Mouse (Mus musculus) stomach, embryonic 15.5 days (tissue): ENCODE data around the gene Zfp239. TPM values are rescaled to one million over a fixed set of nuclear protein-coding genes. Genes with fewer than 3 reads are reported as not detected.
"Not testable (repeated sequence)": the region's sequence is repeated elsewhere in the genome, so short reads cannot be mapped to it uniquely, and the experiment has no call there.

Experiments used
- ATAC-seq: fragments of 200-750 bp; cut with Nextera tagmentation; 2 replicates; pipeline ENCODE4 v1.8.0; 2017; ENCODE audit warnings: low read depth, moderate number of reproducible peaks, moderate TSS enrichment; ENCODE audit not compliant: insufficient read depth, low FRiP score
- H3K27ac ChIP-seq: fragments of 300-500 bp; sonication (generic); 2 replicates; pipeline ENCODE4 v1.5.1; 2015; ENCODE audit warnings: mild to moderate bottlenecking, inconsistent platforms
- H3K27me3 ChIP-seq: fragments of 300-500 bp; sonication (generic); replicated peaks from 2 replicates; pipeline ENCODE4 v1.6.1; 2015; ENCODE audit warnings: inconsistent platforms
- H3K36me3 ChIP-seq: fragments of 300-500 bp; sonication (generic); 2 replicates; pipeline ENCODE4 v1.6.1; 2015; ENCODE audit warnings: inconsistent platforms
- H3K4me1 ChIP-seq: fragments of 300-500 bp; sonication (generic); 2 replicates; pipeline ENCODE4 v1.6.1; 2015; ENCODE audit warnings: inconsistent platforms
- H3K4me2 ChIP-seq: fragments of 300-500 bp; sonication (generic); 2 replicates; pipeline ENCODE4 v1.6.1; 2015; ENCODE audit warnings: mild to moderate bottlenecking, inconsistent platforms
- H3K4me3 ChIP-seq: fragments of 300-500 bp; sonication (generic); replicated peaks from 2 replicates; pipeline ENCODE4 v1.5.1; 2015; ENCODE audit warnings: inconsistent platforms
- H3K9ac ChIP-seq: fragments of 300-500 bp; sonication (generic); 2 replicates; pipeline ENCODE4 v1.6.1; 2015; ENCODE audit warnings: inconsistent platforms
- H3K9me3 ChIP-seq: fragments of 300-500 bp; sonication (generic); 2 replicates; pipeline ENCODE4 v1.6.1; 2016; ENCODE audit warnings: inconsistent platforms
- WGBS: fragments of 180-500 bp; shearing (Covaris S2); methylation state at CpG from one replicate; pipeline ENCODE4 v1.1.7; 2015; 5-methylcytosine and 5-hydroxymethylcytosine counted together
- polyA plus RNA-seq: library from polyadenylated mRNA; unstranded; fragments of >200 nt; fragmentation: Nextera tagmentation; extraction: Ambion mirVana; gene quantifications from 2 replicates; pipeline ENCODE4 v1.2.1, GENCODE M21; 2015

The Zfp239 gene
- polyA plus RNA-seq = 6.0 and 6.4 TPM in 2 replicates

DNA sequence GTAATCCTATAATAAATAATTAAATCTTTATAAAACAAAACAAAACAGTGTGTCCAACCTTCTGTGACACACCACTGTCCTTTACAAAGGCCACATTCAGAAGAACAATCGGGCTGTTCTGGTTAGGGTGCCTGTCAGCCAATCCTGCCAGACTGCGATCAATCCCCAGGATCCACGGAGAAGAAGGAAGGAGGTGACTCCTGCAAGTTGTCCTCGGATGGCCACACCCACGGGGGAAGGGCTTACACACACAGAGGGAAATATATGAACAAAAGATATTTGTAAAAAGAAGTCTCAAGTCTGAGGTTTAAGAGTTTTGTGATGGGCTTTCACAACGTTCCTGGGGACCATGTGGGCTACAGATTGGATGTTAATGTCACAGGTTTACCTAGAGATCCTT, at the start of gene Zfp239:
TSS of gene Zfp239 (plus strand) at position 253 of the 400 bp plus-strand sequence.
- no peaks in the 10 kb centered on the region for H3K9me3 ChIP-seq
- no peaks in the 10 kb centered on the region for H3K36me3 ChIP-seq
- peak within 1 kb of the TSS; percentile 73 for H3K4me3 ChIP-seq
- H3K27me3 ChIP-seq = no peaks in the 10 kb centered on the region
- no peaks in the 10 kb centered on the region for H3K4me1 ChIP-seq
- 0 out of 2 replicates have a peak, but pooled peaks have one; percentile 28 for ATAC-seq
- 59% methylated on average over 6 of the region's 6 CpGs for WGBS
- H3K9ac ChIP-seq = peak within 1 kb of the TSS; percentile 40; the same call in 1 of the 2 replicates
- H3K27ac ChIP-seq = no peak within 1 kb of the TSS
- peak within 1 kb of the TSS; percentile 96 for H3K4me2 ChIP-seq

GRCm38 (mm10) chr6:117814681-117815080, 47.2 kb upstream of the Zfp239 start:
- H3K4me2 ChIP-seq = no peak overlapping the region
- no peaks in the 10 kb centered on the region for H3K36me3 ChIP-seq
- 0 out of 2 replicates have a peak, but pooled peaks cover 4% of the 10 kb centered on the region for H3K4me1 ChIP-seq
- no peak overlapping the region for H3K4me3 ChIP-seq
- no peak overlapping the region for H3K27ac ChIP-seq
- ATAC-seq = no peak
- no peaks in the 10 kb centered on the region for H3K27me3 ChIP-seq
- no peak overlapping the region for H3K9ac ChIP-seq
- no peaks in the 10 kb centered on the region for H3K9me3 ChIP-seq

GRCm38 (mm10) chr6:117817108-117817541, 44.8 kb upstream of the Zfp239 start:
- Histone ChIP-seq H3K4me2 (no peak overlapping the region), H3K9ac (no peak overlapping the region), H3K36me3 (no peaks in the 10 kb centered on the region), H3K27me3 (no peaks in the 10 kb centered on the region), H3K4me1 (no peaks in the 10 kb centered on the region), H3K9me3 (no peaks in the 10 kb centered on the region), H3K27ac (no peak overlapping the region), H3K4me3 (no peak overlapping the region)
- no peak for ATAC-seq
- WGBS = 34% methylated on average over 4 of the region's 5 CpGs

GRCm38 (mm10) chr6:117820327-117820726, 41.6 kb upstream of the Zfp239 start:
- Histone ChIP-seq H3K4me3 (no peak overlapping the region), H3K27ac (no peak overlapping the region), H3K4me1 (no peaks in the 10 kb centered on the region), H3K36me3 (no peaks in the 10 kb centered on the region), H3K4me2 (no peak overlapping the region), H3K27me3 (no peaks in the 10 kb centered on the region), H3K9me3 (no peaks in the 10 kb centered on the region), H3K9ac (no peak overlapping the region)
- 88% methylated on average over 14 of the region's 14 CpGs for WGBS
- no peak for ATAC-seq

- no peak overlapping the region for H3K4me3 ChIP-seq
- H3K4me2 ChIP-seq = no peak overlapping the region
- no peaks in the 10 kb centered on the region for H3K36me3 ChIP-seq
- no peak overlapping the region for H3K9ac ChIP-seq
- peak; percentile 27; the same call in 1 of the 2 replicates for ATAC-seq
- 10% methylated on average over 4 of the region's 4 CpGs for WGBS
- H3K27me3 ChIP-seq = no peaks in the 10 kb centered on the region
- H3K9me3 ChIP-seq = no peaks in the 10 kb centered on the region
- H3K4me1 ChIP-seq = no peaks in the 10 kb centered on the region
- H3K27ac ChIP-seq = no peak overlapping the region
These were observed 36.5 kb upstream of the Zfp239 start for GRCm38 (mm10) chr6:117825369-117825768.

DNA sequence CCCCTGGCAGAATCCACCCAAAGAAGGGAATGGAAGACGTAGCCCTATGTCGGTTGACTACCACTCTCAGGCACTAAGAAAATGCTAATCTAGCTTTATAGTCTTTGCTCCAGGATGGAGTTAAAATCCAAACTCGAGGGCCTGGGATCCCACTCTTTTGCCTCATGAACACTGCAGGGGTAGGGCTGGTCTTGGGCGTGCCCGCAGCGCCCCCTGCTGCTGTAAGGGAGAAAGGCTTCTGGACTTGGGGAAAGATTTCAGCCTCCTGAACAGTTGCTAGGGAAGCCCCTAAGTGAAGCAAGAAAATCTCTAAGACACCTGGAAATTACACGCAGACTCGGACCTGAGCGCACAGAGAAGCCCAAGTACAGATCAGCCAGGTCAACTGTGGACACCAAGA, 33.6 kb upstream of the Zfp239 start:
- Histone ChIP-seq H3K4me2 (no peak overlapping the region), H3K27ac (no peak overlapping the region), H3K9me3 (no peaks in the 10 kb centered on the region), H3K27me3 (no peaks in the 10 kb centered on the region), H3K4me1 (no peaks in the 10 kb centered on the region), H3K9ac (no peak overlapping the region), H3K4me3 (no peak overlapping the region), H3K36me3 (no peaks in the 10 kb centered on the region)
- ATAC-seq = no peak
- 16% methylated on average over 9 of the region's 9 CpGs for WGBS

DNA sequence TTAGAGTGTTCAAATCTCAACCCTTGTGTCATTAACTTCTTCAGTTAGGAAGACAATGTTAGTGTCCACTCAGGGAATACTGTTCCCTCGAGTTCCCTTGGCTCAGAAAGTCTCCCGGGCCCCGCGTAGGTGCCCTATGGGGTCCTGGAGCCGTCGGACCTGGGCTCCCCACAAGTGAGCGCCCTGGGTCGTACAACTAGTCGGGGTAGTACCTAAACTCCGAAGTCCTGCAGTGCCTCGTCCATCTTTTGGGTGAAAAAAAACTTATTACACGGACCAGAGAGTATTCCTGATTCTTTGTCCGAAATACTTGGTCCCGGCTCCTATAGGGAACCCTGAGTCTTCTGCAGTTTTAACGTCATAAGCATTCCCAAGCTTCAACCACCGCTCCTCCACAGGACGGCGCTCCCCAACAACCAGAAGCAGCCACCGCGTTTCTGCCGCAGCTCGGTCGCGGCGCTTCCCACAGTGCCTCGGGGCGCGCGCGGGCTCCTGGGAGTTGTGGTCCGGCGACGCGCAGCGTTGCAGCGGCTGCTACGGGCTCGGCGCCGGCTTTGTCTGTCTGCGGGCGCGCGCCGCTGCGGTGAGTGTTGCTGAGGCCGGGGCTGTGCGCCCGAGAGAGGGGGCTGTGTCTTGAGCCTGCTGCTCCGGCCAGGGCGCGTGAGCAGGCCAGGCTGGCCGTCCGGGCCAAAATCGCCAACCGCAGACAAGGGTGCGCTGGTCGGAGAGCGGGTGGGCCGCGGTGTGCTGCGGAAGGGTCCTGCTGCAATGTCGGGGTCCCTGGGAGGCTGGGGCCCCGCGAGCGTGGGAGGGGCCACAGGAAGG, 21.0 kb upstream of the Zfp239 start, which contains the start of gene Zfp637:
TSS of gene Zfp637 (plus strand) at position 495 of the 825 bp plus-strand sequence.
- peak within 1 kb of the TSS; percentile 95 for H3K9ac ChIP-seq
- no peaks in the 10 kb centered on the region for H3K27me3 ChIP-seq
- under 1% methylated on average over 66 of the region's 66 CpGs for WGBS
- no peaks in the 10 kb centered on the region for H3K9me3 ChIP-seq
- H3K36me3 ChIP-seq = peaks cover 27% of the 10 kb centered on the region
- H3K4me3 ChIP-seq = peak within 1 kb of the TSS; percentile 86
- peak within 1 kb of the TSS; percentile 91 for H3K27ac ChIP-seq
- ATAC-seq = peak; percentile 94
- peak within 1 kb of the TSS; percentile 92 for H3K4me2 ChIP-seq
- peaks cover 4% of the 10 kb centered on the region; the same call in 1 of the 2 replicates for H3K4me1 ChIP-seq

- WGBS = 8% methylated on average over 12 of the region's 12 CpGs
- no peaks in the 10 kb centered on the region for H3K9me3 ChIP-seq
- no peak; the same call in 1 of the 2 replicates for ATAC-seq
- H3K4me3 ChIP-seq = peak overlapping the region; percentile 86
- H3K27ac ChIP-seq = peak overlapping the region; percentile 91
- peak overlapping the region; percentile 92 for H3K4me2 ChIP-seq
- H3K27me3 ChIP-seq = no peaks in the 10 kb centered on the region
- peaks cover 33% of the 10 kb centered on the region for H3K36me3 ChIP-seq
- H3K4me1 ChIP-seq = peaks cover 4% of the 10 kb centered on the region; the same call in 1 of the 2 replicates
- H3K9ac ChIP-seq = peak overlapping the region; percentile 95
These were observed 20.4 kb upstream of the Zfp239 start for GRCm38 (mm10) chr6:117841511-117841955.

DNA sequence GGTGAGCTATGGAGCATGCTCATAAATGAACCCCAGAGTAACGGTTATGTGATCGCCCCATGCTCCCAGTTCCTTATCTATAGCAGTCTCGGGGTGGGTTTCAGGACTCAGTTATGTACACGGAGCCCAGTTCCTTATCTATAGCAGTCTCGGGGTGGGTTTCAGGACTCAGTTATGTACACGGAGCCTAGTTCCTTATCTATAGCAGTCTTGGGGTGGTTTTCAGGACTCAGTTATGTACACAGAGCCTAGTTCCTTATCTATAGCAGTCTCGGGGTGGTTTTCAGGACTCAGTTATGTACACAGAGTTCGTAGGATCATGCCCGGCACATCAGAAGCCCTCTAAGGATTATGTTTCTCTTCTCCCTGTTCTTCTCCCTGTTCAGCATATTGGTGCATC, 17.3 kb upstream of the Zfp239 start:
- Histone ChIP-seq H3K9me3 (no peaks in the 10 kb centered on the region), H3K4me1 (peaks cover 4% of the 10 kb centered on the region; the same call in 1 of the 2 replicates), H3K27me3 (no peaks in the 10 kb centered on the region), H3K9ac (no peak overlapping the region), H3K4me2 (no peak overlapping the region), H3K27ac (no peak overlapping the region), H3K4me3 (no peak overlapping the region), H3K36me3 (peaks cover 48% of the 10 kb centered on the region)
- WGBS = 73% methylated on average over 9 of the region's 9 CpGs
- no peak for ATAC-seq

- H3K4me3 ChIP-seq, H3K9me3 ChIP-seq, H3K27me3 ChIP-seq, H3K27ac ChIP-seq, H3K4me2 ChIP-seq, H3K9ac ChIP-seq, ATAC-seq, H3K4me1 ChIP-seq: not testable (repeated sequence)
- H3K36me3 ChIP-seq = peaks cover 48% of the 10 kb centered on the region
- WGBS = 94% methylated on average over 4 of the region's 4 CpGs
These were observed 15.2 kb upstream of the Zfp239 start for GRCm38 (mm10) chr6:117846671-117847070.

GRCm38 (mm10) chr6:117847772-117848171, 14.1 kb upstream of the Zfp239 start:
- Histone ChIP-seq H3K9ac (no peak overlapping the region), H3K36me3 (peaks cover 48% of the 10 kb centered on the region), H3K4me2 (no peak overlapping the region), H3K27ac (no peak overlapping the region), H3K4me1 (no peaks in the 10 kb centered on the region), H3K9me3 (no peaks in the 10 kb centered on the region), H3K4me3 (no peak overlapping the region), H3K27me3 (no peaks in the 10 kb centered on the region)
- ATAC-seq = no peak
- WGBS = 93% methylated on average over 2 of the region's 2 CpGs

DNA sequence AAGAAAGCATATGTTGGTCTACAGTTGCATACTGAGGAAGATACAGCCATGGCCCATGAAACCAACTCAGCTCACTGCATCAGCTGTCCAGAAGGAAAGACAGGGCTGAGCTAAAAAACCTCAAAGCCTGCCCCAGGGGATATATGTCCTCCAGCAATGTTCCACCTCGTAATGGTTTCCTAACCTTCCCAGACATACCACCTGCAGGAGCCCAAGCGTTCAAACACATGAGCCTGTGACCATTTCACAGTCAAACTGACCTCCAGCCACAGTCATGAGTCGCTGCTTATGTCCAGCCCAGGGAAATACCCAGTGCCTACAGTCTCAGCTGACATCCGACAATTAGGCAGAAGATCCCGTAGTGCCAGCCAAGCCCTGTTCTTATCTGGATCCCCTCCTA, 13.3 kb upstream of the Zfp239 start:
- Histone ChIP-seq H3K27ac (no peak overlapping the region), H3K4me3 (no peak overlapping the region), H3K9me3 (no peaks in the 10 kb centered on the region), H3K36me3 (peaks cover 42% of the 10 kb centered on the region), H3K9ac (no peak overlapping the region), H3K4me2 (no peak overlapping the region), H3K4me1 (no peaks in the 10 kb centered on the region), H3K27me3 (no peaks in the 10 kb centered on the region)
- ATAC-seq = no peak
- WGBS = 86% methylated on average over 5 of the region's 5 CpGs
